Mouse (Mus musculus) CD4-positive, CD25-positive, alpha-beta regulatory T cell (primary cell): ENCODE data around the gene Nrgn. TPM values are rescaled to one million over a fixed set of nuclear protein-coding genes. Genes with fewer than 3 reads are reported as not detected.

Experiments used
- polyA plus RNA-seq: library from polyadenylated mRNA; unstranded; fragments of 100-300 nt; shearing (Covaris generic); gene quantifications from one replicate; pipeline ENCODE4 v1.2.1, GENCODE M21; 2017

Nrgn gene
- polyA plus RNA-seq = 4.3 TPM

GRCm38 (mm10) chr9:37552536-37553293 is at the start of gene Nrgn:
Nrgn (minus strand) TSS chr9:37552904.

GRCm38 (mm10) chr9:37554838-37555748 is 2.4 kb upstream of the Nrgn start, which contains the start of gene Siae:
Siae (plus strand) TSS chr9:37555698.

DNA sequence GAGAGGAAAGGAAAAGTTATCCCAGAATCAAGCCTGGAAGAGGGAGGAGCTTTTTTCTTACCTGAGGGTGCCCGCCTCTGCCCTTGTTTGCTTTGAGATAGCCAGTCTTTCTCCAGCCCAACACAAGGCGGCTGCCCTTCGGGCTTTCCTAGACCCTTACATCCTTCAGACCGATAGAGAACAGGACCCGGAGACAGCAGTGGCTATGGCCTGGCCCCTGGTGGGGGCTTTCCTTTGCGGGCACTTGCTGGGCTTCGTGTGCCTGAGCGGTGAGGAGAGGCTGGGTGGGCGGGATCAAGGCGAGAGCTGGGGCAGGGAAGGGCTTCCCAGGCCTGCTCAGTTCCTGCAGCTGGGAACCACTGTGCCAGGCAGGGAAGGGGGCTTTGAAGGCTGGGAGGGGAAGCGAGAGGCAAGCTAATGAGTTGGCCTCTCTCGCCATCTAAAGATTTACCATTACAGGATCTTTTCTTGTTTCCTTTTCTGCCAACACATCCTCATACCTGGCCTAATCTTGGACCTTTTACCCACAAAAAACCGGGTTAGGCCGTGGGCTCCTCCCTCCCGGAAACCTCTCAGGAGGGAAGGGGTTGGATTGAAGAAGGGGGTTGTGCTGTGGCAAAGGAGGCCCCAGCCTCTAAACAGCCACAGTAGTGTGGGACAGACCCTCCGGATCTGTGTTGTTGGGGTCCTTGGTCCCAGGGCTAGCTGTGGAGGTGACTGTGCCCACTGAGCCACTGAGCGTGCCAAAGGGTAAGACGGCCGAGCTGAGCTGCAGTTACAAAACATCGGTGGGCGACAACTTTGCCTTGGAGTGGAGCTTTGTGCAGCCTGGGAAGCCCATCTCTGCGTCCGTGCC is 13.3 kb downstream of the Nrgn start, which contains the start of gene Vsig2:
Gene Vsig2 (plus strand): TSS at position 86 of the 856 bp plus-strand sequence.

DNA sequence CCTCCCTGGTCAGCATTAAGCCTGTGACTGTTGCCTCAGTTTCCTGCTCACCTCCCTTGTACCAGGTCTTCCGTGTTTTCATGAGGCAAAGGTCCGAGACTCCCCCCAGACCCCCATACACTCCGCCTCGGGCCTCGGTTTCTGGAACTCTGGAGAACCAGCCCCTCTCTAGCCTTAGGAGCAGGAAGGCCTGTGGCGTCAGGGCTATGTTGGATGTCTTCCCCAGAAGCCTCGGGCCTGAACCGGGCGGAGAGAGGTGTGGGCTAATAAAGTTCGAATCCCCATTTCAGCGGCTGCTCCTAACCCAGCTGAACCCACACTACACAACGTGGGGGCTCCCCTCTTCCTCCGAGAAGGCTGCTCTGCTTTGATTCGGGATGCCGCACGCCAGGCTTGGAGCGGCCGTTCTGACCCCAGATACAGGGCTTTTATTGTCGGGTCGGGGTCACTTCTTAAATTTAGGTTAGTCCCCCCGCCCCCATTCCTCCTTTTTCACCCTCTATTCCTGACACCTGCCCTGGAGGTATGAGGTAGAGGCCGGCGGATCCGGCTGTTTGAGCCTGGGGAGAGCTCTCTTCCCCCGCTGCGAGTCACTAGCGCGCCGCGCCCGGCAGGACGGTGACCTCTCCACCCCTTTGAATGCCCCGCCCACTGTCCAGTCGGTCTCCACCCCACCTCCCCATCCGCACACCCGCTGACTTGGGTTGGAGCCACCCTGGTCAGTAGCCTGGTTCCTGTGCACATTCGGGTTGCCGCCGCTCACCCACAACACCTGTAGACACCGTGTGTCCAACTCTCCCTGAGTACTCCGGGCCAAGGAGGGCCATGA is 25.1 kb downstream of the Nrgn start, which contains the start of gene Esam:
Gene Esam (plus strand): TSS at position 683 of the 829 bp plus-strand sequence.

Other genes with a start within 250 kb of the Nrgn start
- gene Ccdc15, start 204.5 kb downstream of the Nrgn start, polyA plus RNA-seq = 7.4 TPM
- not detected for gene Hepacam, start 185.6 kb downstream of the Nrgn start, polyA plus RNA-seq
- not detected for gene Robo4, start 151.0 kb downstream of the Nrgn start, polyA plus RNA-seq
- gene Robo3, start 119.7 kb downstream of the Nrgn start, polyA plus RNA-seq = not detected
- gene Msantd2, start 63.6 kb downstream of the Nrgn start, polyA plus RNA-seq = 25.0 TPM
- gene Esam, start 24.8 kb downstream of the Nrgn start, polyA plus RNA-seq = 0.69 TPM
- gene Vsig2, start 13.6 kb downstream of the Nrgn start, polyA plus RNA-seq = not detected
- gene Siae, start 2.8 kb upstream of the Nrgn start, polyA plus RNA-seq = 12.4 TPM
- gene Spa17, start 60.8 kb upstream of the Nrgn start, polyA plus RNA-seq = 1.2 TPM
- gene Tbrg1, start 104.4 kb upstream of the Nrgn start, polyA plus RNA-seq = 147 TPM
- 0.13 TPM for gene Panx3, start 116.3 kb upstream of the Nrgn start, polyA plus RNA-seq
- 0.14 TPM for gene Olfr160, start 163.3 kb upstream of the Nrgn start, polyA plus RNA-seq
- gene Olfr874, start 192.2 kb upstream of the Nrgn start, polyA plus RNA-seq = not detected
- not detected for gene Olfr875, start 219.0 kb upstream of the Nrgn start, polyA plus RNA-seq